Mouse (Mus musculus) c-Kit-negative CD71-positive TER-119-positive erythroid progenitor cells, embryonic 14.5 days (primary cell): Measurements from ENCODE around the gene Tbc1d19.

Experiments used
- DNase-seq: peaks from one replicate; pipeline ENCODE4 v3.0.0-alpha.2; 2013; ENCODE audit warnings: low read depth, low spot score

Gene Tbc1d19

DNA sequence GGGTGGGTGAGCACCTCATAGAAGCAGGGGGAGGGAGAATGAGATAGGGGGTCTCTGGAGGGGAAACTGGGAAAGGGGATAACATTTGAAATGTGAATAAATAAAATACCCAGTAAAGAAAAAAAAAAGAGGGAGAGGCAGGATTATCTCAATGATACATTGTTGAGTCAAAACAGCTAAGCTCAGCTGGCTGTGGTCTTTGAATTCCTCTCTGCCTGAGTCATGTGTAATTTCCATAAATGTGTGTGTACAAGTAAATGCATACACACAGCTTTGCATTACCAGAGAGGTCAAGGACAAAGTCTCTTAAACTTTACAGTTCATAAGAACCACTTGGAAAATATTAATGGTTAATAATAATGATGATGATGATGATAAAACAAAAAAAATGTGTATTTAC is 143.8 kb downstream of the Tbc1d19 start:
- DNase-seq: no peak
